Mouse (Mus musculus): ENCODE measurements around the gene Hnrnpdl. TPM values are rescaled to one million over a fixed set of nuclear protein-coding genes. Genes with fewer than 3 reads are reported as not detected.

The Hnrnpdl gene
- polyA plus RNA-seq, 1 experiment = 130 TPM

DNA sequence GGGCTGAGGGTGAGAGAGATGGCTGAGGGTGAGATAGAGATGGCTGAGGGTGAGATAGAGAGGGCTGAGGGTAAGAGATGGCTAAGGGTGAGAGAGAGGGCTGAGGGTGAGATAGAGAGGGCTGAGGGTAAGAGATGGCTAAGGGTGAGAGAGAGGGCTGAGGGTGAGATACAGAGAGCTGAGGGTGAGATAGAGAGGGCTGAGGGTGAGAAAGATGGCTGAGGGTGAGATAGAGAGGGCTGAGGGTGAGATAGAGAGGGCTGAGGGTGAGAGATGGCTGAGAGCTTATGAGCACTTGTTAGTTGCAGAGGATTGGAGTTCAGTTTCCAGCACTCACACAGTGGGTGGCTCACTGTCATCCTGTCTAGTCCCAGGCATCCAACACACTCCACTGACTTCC lies 19.4 kb downstream of the Hnrnpdl start:
- no peak overlapping the region for H3K4me3 ChIP-seq (ENCODE audit: insufficient read depth, low read length)
- no peak for TF ChIP-seq POLR2A (IDR thresholded peaks at IDR 0.05; ENCODE audit: borderline replicate concordance, low read depth, low read length)
- TF ChIP-seq CTCF (IDR thresholded peaks at IDR 0.05; ENCODE audit: low read depth, low read length) = no peak
- H3K27ac ChIP-seq (ENCODE audit: insufficient read depth, low read depth, low read length) = no peak overlapping the region
- peaks cover 3% of the 10 kb centered on the region; the same call in 1 of the 2 replicates for H3K4me1 ChIP-seq (ENCODE audit: control insufficient read depth, insufficient read depth, low read length)

DNA sequence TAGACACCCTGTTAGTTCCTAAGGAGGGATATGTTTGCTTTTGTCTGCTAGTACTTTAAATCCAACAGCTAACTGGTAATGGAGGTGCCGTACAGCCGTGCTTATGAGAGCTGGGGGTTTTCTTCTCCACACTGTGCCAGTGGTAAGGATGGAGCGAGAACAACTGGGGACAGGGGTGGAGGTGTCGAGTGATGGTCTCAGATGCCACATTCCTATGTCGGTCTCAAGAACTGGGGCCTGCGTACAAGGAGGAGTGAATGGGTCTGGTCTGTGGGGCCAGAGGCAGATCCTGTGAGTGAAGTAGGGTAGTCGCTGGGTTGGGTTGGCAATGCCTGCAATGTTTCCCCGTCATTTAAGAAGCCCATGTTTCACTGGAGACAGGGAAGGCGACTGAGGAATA lies 26.9 kb downstream of the Hnrnpdl start:
- Histone ChIP-seq H3K27ac (ENCODE audit: insufficient read depth, low read depth, low read length) (no peak overlapping the region), H3K4me1 (ENCODE audit: control insufficient read depth, insufficient read depth, low read length) (no peaks in the 10 kb centered on the region), H3K4me3 (ENCODE audit: insufficient read depth, low read length) (no peak overlapping the region)
- no peak for TF ChIP-seq CTCF (IDR thresholded peaks at IDR 0.05; ENCODE audit: low read depth, low read length)
- no peak for TF ChIP-seq POLR2A (IDR thresholded peaks at IDR 0.05; ENCODE audit: borderline replicate concordance, low read depth, low read length)

DNA sequence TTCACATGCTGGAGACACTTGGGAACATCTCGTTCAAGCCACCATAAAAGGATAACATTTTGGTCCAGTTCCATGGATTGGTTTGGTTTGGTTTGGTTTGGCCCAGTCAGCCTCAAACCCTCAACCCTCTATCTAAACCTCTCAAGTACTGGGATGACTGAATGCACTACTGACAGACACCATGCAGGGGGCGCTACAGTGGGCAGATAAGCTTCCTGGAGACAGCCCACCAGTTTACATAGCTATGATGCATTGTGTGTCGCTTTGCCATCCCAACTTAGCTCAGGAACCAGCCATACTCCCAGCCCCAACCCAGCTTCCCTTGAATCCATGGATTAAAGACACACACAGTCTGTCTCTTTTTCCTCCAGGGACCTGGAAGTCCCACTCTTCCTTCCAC lies 31.0 kb downstream of the Hnrnpdl start:
- no peak overlapping the region for H3K27ac ChIP-seq (ENCODE audit: insufficient read depth, low read depth, low read length)
- H3K4me3 ChIP-seq (ENCODE audit: insufficient read depth, low read length) = no peak overlapping the region
- no peaks in the 10 kb centered on the region for H3K4me1 ChIP-seq (ENCODE audit: control insufficient read depth, insufficient read depth, low read length)
- TF ChIP-seq POLR2A (IDR thresholded peaks at IDR 0.05; ENCODE audit: borderline replicate concordance, low read depth, low read length) = no peak
- TF ChIP-seq CTCF (IDR thresholded peaks at IDR 0.05; ENCODE audit: low read depth, low read length) = no peak

DNA sequence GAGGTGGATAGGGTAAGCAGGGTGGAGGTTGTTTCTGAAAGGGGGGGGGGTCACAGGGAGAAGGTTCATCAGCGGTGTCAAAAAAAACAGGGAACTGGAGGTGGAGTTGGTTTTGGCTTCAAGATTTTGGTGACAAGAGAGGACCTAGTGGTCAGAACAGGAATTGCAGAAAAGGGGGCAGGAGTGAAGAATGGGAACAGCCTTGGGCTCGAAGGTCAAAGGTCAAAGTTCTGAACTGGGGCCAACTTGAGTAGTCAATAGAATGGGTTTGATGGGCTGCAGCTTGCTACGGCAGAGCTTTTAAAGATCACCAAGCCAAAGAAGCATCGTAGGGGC lies 32.5 kb downstream of the Hnrnpdl start:
- H3K4me1 ChIP-seq (ENCODE audit: control insufficient read depth, insufficient read depth, low read length) = no peaks in the 10 kb centered on the region
- TF ChIP-seq POLR2A (IDR thresholded peaks at IDR 0.05; ENCODE audit: borderline replicate concordance, low read depth, low read length) (no peak), CTCF (IDR thresholded peaks at IDR 0.05; ENCODE audit: low read depth, low read length) (no peak)
- H3K4me3 ChIP-seq (ENCODE audit: insufficient read depth, low read length) = no peak overlapping the region
- no peak overlapping the region for H3K27ac ChIP-seq (ENCODE audit: insufficient read depth, low read depth, low read length)

DNA sequence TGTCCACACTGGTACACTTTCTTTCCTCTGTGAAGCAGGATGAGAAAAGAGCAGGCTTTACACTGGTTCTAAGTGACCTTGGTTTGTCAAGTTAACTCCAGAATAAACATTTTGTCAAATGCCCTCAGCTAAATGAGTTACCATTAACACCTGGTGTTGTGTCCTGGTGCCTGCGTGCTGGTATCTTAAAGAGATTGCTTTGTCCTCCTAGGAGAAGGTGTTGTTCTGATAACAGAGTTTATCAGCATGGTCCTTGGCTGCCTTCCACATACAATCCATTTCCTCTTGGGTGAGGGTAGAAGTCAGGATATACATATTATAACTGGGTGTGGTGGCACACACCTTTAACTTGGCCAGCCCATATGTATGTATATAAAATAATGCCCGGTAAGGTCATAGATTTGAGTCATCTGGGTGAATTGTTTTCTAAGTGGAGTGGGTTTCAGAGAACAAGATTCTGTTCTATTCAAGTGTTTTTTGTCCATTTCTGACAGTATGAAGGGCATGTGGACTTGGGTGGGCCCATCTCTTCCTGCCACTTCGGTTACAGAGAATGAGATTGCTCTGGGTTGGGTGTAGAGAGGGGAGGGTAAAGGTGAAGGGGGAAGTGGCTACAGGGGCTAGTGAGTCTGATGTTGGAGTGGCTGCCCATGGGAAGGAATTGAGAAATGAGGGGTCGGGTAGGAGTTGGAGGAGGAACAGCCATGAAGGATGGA lies 33.0 kb downstream of the Hnrnpdl start:
- H3K4me3 ChIP-seq (ENCODE audit: insufficient read depth, low read length) = no peak overlapping the region
- H3K4me1 ChIP-seq (ENCODE audit: control insufficient read depth, insufficient read depth, low read length) = no peaks in the 10 kb centered on the region
- TF ChIP-seq POLR2A (IDR thresholded peaks at IDR 0.05; ENCODE audit: borderline replicate concordance, low read depth, low read length) (no peak), CTCF (IDR thresholded peaks at IDR 0.05; ENCODE audit: low read depth, low read length) (no peak)

DNA sequence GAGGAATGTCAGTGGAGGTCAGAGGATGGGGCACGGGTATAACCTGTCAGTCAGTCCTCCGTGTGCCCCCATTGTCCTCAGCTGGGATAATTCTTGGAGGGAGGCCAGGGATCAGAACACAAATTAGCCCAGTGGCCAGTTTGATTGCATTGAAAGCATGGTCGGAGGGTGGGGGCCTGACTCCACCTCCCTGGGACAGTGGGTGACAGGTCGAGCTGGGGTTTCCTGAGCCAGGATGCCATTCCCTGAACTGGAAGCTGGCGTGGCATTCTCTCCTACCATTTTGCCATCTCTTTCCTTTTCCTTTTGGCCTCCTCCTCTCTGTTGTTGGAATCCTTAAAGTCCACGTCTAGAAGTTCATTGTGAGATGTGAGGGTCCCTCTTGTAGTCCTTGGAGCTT lies 33.6 kb downstream of the Hnrnpdl start:
- Histone ChIP-seq H3K27ac (ENCODE audit: insufficient read depth, low read depth, low read length) (no peak overlapping the region), H3K4me1 (ENCODE audit: control insufficient read depth, insufficient read depth, low read length) (no peaks in the 10 kb centered on the region), H3K4me3 (ENCODE audit: insufficient read depth, low read length) (no peak overlapping the region)
- no peak for TF ChIP-seq CTCF (IDR thresholded peaks at IDR 0.05; ENCODE audit: low read depth, low read length)
- no peak for TF ChIP-seq POLR2A (IDR thresholded peaks at IDR 0.05; ENCODE audit: borderline replicate concordance, low read depth, low read length)

More for the DNA sequence above, 33.0 kb downstream of the Hnrnpdl start:
- no peak overlapping the region for H3K27ac ChIP-seq (ENCODE audit: insufficient read depth, low read depth, low read length)

DNA sequence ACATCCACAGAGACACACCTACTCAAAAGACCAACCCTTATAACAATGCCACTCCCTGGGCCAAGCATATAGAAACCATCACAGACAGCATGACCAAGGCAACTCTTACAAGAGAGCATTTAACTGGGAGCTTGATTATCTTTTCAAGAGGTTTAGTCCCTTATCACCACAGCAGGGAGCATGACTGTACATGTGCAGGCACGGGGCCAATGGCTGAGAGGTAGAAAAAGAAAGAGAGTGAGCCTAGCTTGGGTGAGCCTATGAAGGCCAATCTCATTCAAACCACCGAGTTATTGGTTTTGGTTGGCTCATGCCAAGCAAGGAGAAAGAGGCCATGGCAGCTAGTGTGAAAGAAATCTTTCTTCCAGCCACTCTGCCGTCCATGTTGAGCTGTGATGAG lies 34.0 kb downstream of the Hnrnpdl start:
- Histone ChIP-seq H3K4me3 (ENCODE audit: insufficient read depth, low read length) (no peak overlapping the region), H3K27ac (ENCODE audit: insufficient read depth, low read depth, low read length) (no peak overlapping the region), H3K4me1 (ENCODE audit: control insufficient read depth, insufficient read depth, low read length) (no peaks in the 10 kb centered on the region)
- no peak for TF ChIP-seq CTCF (IDR thresholded peaks at IDR 0.05; ENCODE audit: low read depth, low read length)
- no peak for TF ChIP-seq POLR2A (IDR thresholded peaks at IDR 0.05; ENCODE audit: borderline replicate concordance, low read depth, low read length)

DNA sequence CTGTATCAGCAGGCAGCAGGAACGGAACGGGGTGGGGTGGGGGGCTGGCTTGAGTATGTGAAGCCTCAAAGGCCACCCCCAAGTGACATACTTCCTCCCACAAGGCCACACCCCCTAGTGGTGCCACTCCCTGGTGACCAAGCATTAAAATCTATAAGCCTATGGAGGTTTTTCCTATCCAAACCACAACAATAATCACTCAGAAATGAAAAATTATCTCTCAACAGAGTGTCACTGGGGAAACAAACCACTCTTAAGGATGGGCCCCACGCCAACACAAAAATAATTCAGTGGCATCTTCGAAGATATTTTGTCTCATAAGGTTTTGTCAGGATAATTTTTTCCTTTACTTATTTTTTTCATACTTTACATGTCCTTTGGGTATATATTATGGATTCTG lies 35.6 kb downstream of the Hnrnpdl start:
- no peak overlapping the region for H3K27ac ChIP-seq (ENCODE audit: insufficient read depth, low read depth, low read length)
- TF ChIP-seq CTCF (IDR thresholded peaks at IDR 0.05; ENCODE audit: low read depth, low read length) (no peak), POLR2A (IDR thresholded peaks at IDR 0.05; ENCODE audit: borderline replicate concordance, low read depth, low read length) (no peak)
- H3K4me3 ChIP-seq (ENCODE audit: insufficient read depth, low read length) = no peak overlapping the region
- no peaks in the 10 kb centered on the region for H3K4me1 ChIP-seq (ENCODE audit: control insufficient read depth, insufficient read depth, low read length)

DNA sequence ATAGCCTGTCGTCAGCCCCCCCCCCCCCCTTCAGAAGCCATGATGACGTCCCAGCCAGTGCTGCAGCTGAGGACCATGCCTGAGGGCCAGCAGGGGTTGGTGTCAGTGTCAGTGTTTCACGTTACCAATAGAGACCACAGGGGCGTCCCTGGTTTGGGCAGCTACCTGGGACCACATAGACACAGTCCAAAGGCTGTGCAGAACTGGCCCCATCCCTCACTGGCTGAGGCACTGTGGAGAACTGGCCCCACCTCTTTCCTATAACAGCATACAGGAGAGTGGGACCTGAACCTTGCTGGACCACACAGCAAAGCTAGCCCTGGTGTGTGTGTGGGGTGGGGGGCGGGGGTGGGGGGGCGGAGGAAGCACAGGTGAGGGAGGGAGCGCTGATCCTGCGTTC lies 39.0 kb downstream of the Hnrnpdl start:
- no peak for TF ChIP-seq POLR2A (IDR thresholded peaks at IDR 0.05; ENCODE audit: borderline replicate concordance, low read depth, low read length)
- TF ChIP-seq CTCF (IDR thresholded peaks at IDR 0.05; ENCODE audit: low read depth, low read length) = no peak

DNA sequence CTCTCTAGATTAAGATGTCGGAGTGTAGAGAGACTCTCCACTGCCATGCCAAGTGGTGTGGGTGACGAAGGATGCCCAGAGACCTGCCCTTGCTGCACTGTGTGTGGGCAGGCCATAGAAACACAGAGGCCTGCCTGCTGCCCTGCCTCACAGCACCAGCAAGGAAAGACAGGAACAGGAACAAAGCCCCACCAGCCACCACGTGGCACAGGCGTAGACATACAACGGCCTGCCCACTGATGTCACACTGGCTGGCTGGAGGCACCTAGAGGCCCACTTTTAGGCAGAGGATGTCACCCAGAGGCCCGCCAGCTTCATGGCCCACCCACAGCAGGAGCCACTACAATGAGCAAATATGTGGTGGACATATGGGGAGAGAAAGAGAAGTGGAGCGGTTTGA lies 39.4 kb downstream of the Hnrnpdl start:
- H3K4me1 ChIP-seq (ENCODE audit: control insufficient read depth, insufficient read depth, low read length) = no peaks in the 10 kb centered on the region
- no peak overlapping the region for H3K4me3 ChIP-seq (ENCODE audit: insufficient read depth, low read length)
- no peak overlapping the region for H3K27ac ChIP-seq (ENCODE audit: insufficient read depth, low read depth, low read length)
- no peak for TF ChIP-seq CTCF (IDR thresholded peaks at IDR 0.05; ENCODE audit: low read depth, low read length)
- no peak for TF ChIP-seq POLR2A (IDR thresholded peaks at IDR 0.05; ENCODE audit: borderline replicate concordance, low read depth, low read length)

More for the DNA sequence above, 39.0 kb downstream of the Hnrnpdl start:
- H3K4me3 ChIP-seq (ENCODE audit: insufficient read depth, low read length) = no peak overlapping the region
- no peaks in the 10 kb centered on the region for H3K4me1 ChIP-seq (ENCODE audit: control insufficient read depth, insufficient read depth, low read length)
- no peak overlapping the region for H3K27ac ChIP-seq (ENCODE audit: insufficient read depth, low read depth, low read length)
